11 mouse cellular contexts compared by ENCODE assay signal in genomic region chr11:53839147-53839546, GRCm38 (mm10). TPM values are rescaled to one million over a fixed set of nuclear protein-coding genes. Genes with fewer than 3 reads are reported as not detected.
DNase-seq lines count a peak whose midpoint lies in the region; ATAC-seq lines count a peak whose summit lies in the region.
"Had no signal": no experiment of that assay in that cellular context is flagged by ENCODE, and none has a peak within 500 bp of the region (broad histone marks: within the 10 kb centered on the region; RNA-seq: fewer than 3 reads in every experiment).

No protein-coding gene starts in this region.

- ATAC-seq in intestine, embryonic 14.5 days (replicated peaks; ENCODE audit: low FRiP score, low TSS enrichment, low read depth), result 0 out of 2 replicates have a peak, but pooled peaks have one; percentile 5
- no peak for ATAC-seq in stomach, embryonic 15.5 days (ENCODE audit: insufficient read depth, low FRiP score, low read depth)
- ATAC-seq in hindbrain, embryonic 13.5 days (ENCODE audit: low FRiP score), result no peak
- ATAC-seq: midbrain, embryonic 16.5 days had no signal

- DNase-seq in B cell, adult 2 months, result peak; percentile 51 to 56
- DNase-seq in CD4-positive, CD25-positive, alpha-beta regulatory T cell, adult 2 months (ENCODE audit: low read depth, low spot score), result peak; percentile 64
- DNase-seq in intestine, embryonic 14.5 days (ENCODE audit: low spot score), result no peak
- no peak for DNase-seq in urinary bladder, postnatal 4 days (ENCODE audit: low spot score in 2 of 2)
- no peak for DNase-seq in cerebellum, postnatal 10 days
- DNase-seq: cerebellum, adult 9-11 months; kidney, adult 18-20 months; layer of hippocampus, postnatal 36 days had no signal

- WGBS in intestine, embryonic 14.5 days, result 69% methylated on average over 6 of the region's 6 CpGs
- 70% methylated on average over 6 of the region's 6 CpGs for WGBS in stomach, embryonic 15.5 days
- WGBS in hindbrain, embryonic 13.5 days, result 87% methylated on average over 6 of the region's 6 CpGs

- H3K27me3 ChIP-seq in intestine, embryonic 14.5 days (replicated peaks; ENCODE audit: control insufficient read depth, insufficient read depth, low read length), result no peaks in the 10 kb centered on the region
- H3K27me3 ChIP-seq in stomach, embryonic 15.5 days (replicated peaks), result no peaks in the 10 kb centered on the region
- H3K27me3 ChIP-seq in hindbrain, embryonic 13.5 days, result no peaks in the 10 kb centered on the region

- no peak overlapping the region for H3K4me3 ChIP-seq in intestine, embryonic 14.5 days (ENCODE audit: low read depth, low read length)
- no peak overlapping the region for H3K4me3 ChIP-seq in stomach, embryonic 15.5 days (replicated peaks)
- H3K4me3 ChIP-seq in hindbrain, embryonic 13.5 days, result no peak overlapping the region

- no peaks in the 10 kb centered on the region for H3K9me3 ChIP-seq in intestine, embryonic 14.5 days (ENCODE audit: control insufficient read depth, low read length)
- H3K9me3 ChIP-seq in stomach, embryonic 15.5 days, result no peaks in the 10 kb centered on the region
- no peaks in the 10 kb centered on the region for H3K9me3 ChIP-seq in hindbrain, embryonic 13.5 days

- H3K4me1 ChIP-seq in intestine, embryonic 14.5 days (replicated peaks; ENCODE audit: control insufficient read depth, insufficient read depth, low read length), result peaks cover 5% of the 10 kb centered on the region
- peaks cover 5% of the 10 kb centered on the region; the same call in 1 of the 2 replicates for H3K4me1 ChIP-seq in stomach, embryonic 15.5 days
- H3K4me1 ChIP-seq in hindbrain, embryonic 13.5 days (replicated peaks), result no peaks in the 10 kb centered on the region

- H3K27ac ChIP-seq in intestine, embryonic 14.5 days (ENCODE audit: low read depth), result peak overlapping the region; percentile 66
- peak overlapping the region; percentile 74 for H3K27ac ChIP-seq in stomach, embryonic 15.5 days
- no peak overlapping the region for H3K27ac ChIP-seq in hindbrain, embryonic 13.5 days

- H3K36me3 ChIP-seq in intestine, embryonic 14.5 days (ENCODE audit: control insufficient read depth, insufficient read depth, low read length), result no peaks in the 10 kb centered on the region
- H3K36me3 ChIP-seq in stomach, embryonic 15.5 days, result no peaks in the 10 kb centered on the region
- H3K36me3 ChIP-seq in hindbrain, embryonic 13.5 days, result no peaks in the 10 kb centered on the region

- no peak overlapping the region for H3K4me2 ChIP-seq in intestine, embryonic 14.5 days (ENCODE audit: low read length)
- no peak overlapping the region for H3K4me2 ChIP-seq in stomach, embryonic 15.5 days
- H3K4me2 ChIP-seq in hindbrain, embryonic 13.5 days, result no peak overlapping the region

- H3K9ac ChIP-seq in intestine, embryonic 14.5 days (ENCODE audit: low read length), result no peak overlapping the region
- no peak overlapping the region for H3K9ac ChIP-seq in stomach, embryonic 15.5 days
- no peak overlapping the region for H3K9ac ChIP-seq in hindbrain, embryonic 13.5 days

RNA-seq across cellular contexts. Expression of gene Gm12216, which starts 19.9 kb away (rescaled TPM):
- polyA plus RNA-seq in intestine, embryonic 14.5 days (2014; fragmentation: Nextera tagmentation; extraction: Ambion mirVana), result 1.4 and 1.9 TPM in 2 replicates
- 1.7 and 2.4 TPM in 2 replicates for polyA plus RNA-seq in stomach, embryonic 15.5 days (2015; fragmentation: Nextera tagmentation; extraction: Ambion mirVana)
- 0.31 and 0.69 TPM in 2 replicates for polyA plus RNA-seq in hindbrain, embryonic 13.5 days (2015; fragmentation: Nextera tagmentation; extraction: Ambion mirVana)

RNA-seq across cellular contexts. Expression of gene Slc22a5, which starts 52.3 kb away (rescaled TPM):
- 9.4 and 11.8 TPM in 2 replicates for polyA plus RNA-seq in intestine, embryonic 14.5 days (2014; fragmentation: Nextera tagmentation; extraction: Ambion mirVana)
- polyA plus RNA-seq in stomach, embryonic 15.5 days (2015; fragmentation: Nextera tagmentation; extraction: Ambion mirVana), result 7.8 and 9.3 TPM in 2 replicates
- polyA plus RNA-seq in hindbrain, embryonic 13.5 days (2015; fragmentation: Nextera tagmentation; extraction: Ambion mirVana), result 8.1 and 10.8 TPM in 2 replicates

Comparison
In these comparisons a context has a peak if more than half of its experiments do, and no peak if none do; other contexts are left out.
1. DNase-seq: peak in B cell, adult 2 months (2 of 2) and CD4-positive, CD25-positive, alpha-beta regulatory T cell, adult 2 months (single experiment); none in intestine, embryonic 14.5 days (single experiment), urinary bladder, postnatal 4 days (0 of 2) and cerebellum, postnatal 10 days (0 of 2).